Mouse (Mus musculus) liver, postnatal 0 days (tissue): ENCODE measurements around the gene Gm37240. TPM values are rescaled to one million over a fixed set of nuclear protein-coding genes. Genes with fewer than 3 reads are reported as not detected.

Experiments used
- ATAC-seq: fragments of 200-750 bp; cut with Nextera tagmentation; 2 replicates; pipeline ENCODE4 v1.8.0; 2017; ENCODE audit warnings: mild to moderate bottlenecking, moderate library complexity
- DNase-seq: peaks from one replicate; pipeline ENCODE4 v3.0.0-alpha.2; 2016
- H3K27ac ChIP-seq: fragments of 300-500 bp; sonication (generic); 2 replicates; pipeline ENCODE4 v1.5.1; 2014; ENCODE audit warnings: antibody characterized with exemption, moderate library complexity, mild to moderate bottlenecking, low read depth
- H3K27me3 ChIP-seq: fragments of 300-500 bp; sonication (generic); 2 replicates; pipeline ENCODE4 v1.6.1; 2014; ENCODE audit warnings: low read length, control low read depth, mixed read lengths; ENCODE audit not compliant: insufficient read depth
- H3K36me3 ChIP-seq: fragments of 300-500 bp; sonication (generic); replicated peaks from 2 replicates; pipeline ENCODE4 v1.6.1; 2014; ENCODE audit warnings: mild to moderate bottlenecking, control low read depth, low read length, moderate library complexity, mixed read lengths; ENCODE audit not compliant: insufficient read depth
- H3K4me1 ChIP-seq: fragments of 300-500 bp; sonication (generic); 2 replicates; pipeline ENCODE4 v1.6.1; 2014; ENCODE audit warnings: antibody characterized with exemption, mild to moderate bottlenecking, control low read depth; ENCODE audit not compliant: insufficient read depth
- H3K4me2 ChIP-seq: fragments of 300-500 bp; sonication (generic); 2 replicates; pipeline ENCODE4 v1.6.1; 2014; ENCODE audit warnings: low read depth, mild to moderate bottlenecking, low read length, moderate library complexity, mixed read lengths
- H3K4me3 ChIP-seq: fragments of 300-500 bp; sonication (generic); 2 replicates; pipeline ENCODE4 v1.5.1; 2014; ENCODE audit warnings: low read depth, low read length
- H3K9ac ChIP-seq: fragments of 300-500 bp; sonication (generic); replicated peaks from 2 replicates; pipeline ENCODE4 v1.6.1; 2014; ENCODE audit warnings: mild to moderate bottlenecking, moderate library complexity
- H3K9me3 ChIP-seq: fragments of 300-500 bp; sonication (generic); 2 replicates; pipeline ENCODE4 v1.6.1; 2016; ENCODE audit warnings: mild to moderate bottlenecking, control low read depth, low read length, mixed read lengths
- CTCF ChIP-seq: sonication (generic); IDR thresholded peaks from 2 replicates; pipeline ENCODE4 v1.5.1; 2016; ENCODE audit warnings: antibody characterized with exemption, low read depth
- EP300 ChIP-seq: IDR thresholded peaks from 2 replicates; pipeline ENCODE4 v1.6.1; 2016; ENCODE audit warnings: antibody characterized with exemption, low read depth, mild to moderate bottlenecking
- WGBS: fragments of 180-500 bp; shearing (Covaris S2); extraction: QIAGEN DNeasy Blood & Tissue Kit; methylation state at CpG from one replicate; pipeline ENCODE4 v1.1.7; 2014; ENCODE audit not compliant: insufficient replicate concordance; 5-methylcytosine and 5-hydroxymethylcytosine counted together
- polyA plus RNA-seq: library from polyadenylated mRNA; unstranded; fragments of >200 nt; fragmentation: Nextera tagmentation; extraction: Ambion mirVana; gene quantifications from 2 replicates; pipeline ENCODE4 v1.2.1, GENCODE M21; 2015

The Gm37240 gene
- polyA plus RNA-seq, 1 experiment from 2014 or later = 0.72 TPM

- ATAC-seq (no peak), DNase-seq (no peak)
- TF ChIP-seq EP300 (no peak), CTCF (no peak)
- peaks cover 5% of the 10 kb centered on the region for H3K9me3 ChIP-seq
- H3K36me3 ChIP-seq = no peaks in the 10 kb centered on the region
- no peaks in the 10 kb centered on the region for H3K4me1 ChIP-seq
- H3K27ac ChIP-seq = no peak overlapping the region
- H3K9ac ChIP-seq = no peak overlapping the region
- H3K27me3 ChIP-seq = no peaks in the 10 kb centered on the region
- 57% methylated on average over 8 of the region's 8 CpGs for WGBS
- H3K4me3 ChIP-seq = no peak overlapping the region
- H3K4me2 ChIP-seq = no peak overlapping the region
Measured at GRCm38 (mm10) chr3:84709100-84709499, 1178.2 kb downstream of the Gm37240 start.

GRCm38 (mm10) chr3:84708469-84708868 is 1178.8 kb downstream of the Gm37240 start:
- Histone ChIP-seq H3K36me3 (no peaks in the 10 kb centered on the region), H3K4me3 (no peak overlapping the region), H3K4me2 (no peak overlapping the region), H3K4me1 (no peaks in the 10 kb centered on the region; the same call in 1 of the 2 replicates), H3K27me3 (no peaks in the 10 kb centered on the region), H3K9ac (no peak overlapping the region), H3K27ac (no peak overlapping the region), H3K9me3 (peaks cover 5% of the 10 kb centered on the region)
- no peak for DNase-seq
- no peak for TF ChIP-seq EP300
- TF ChIP-seq CTCF = no peak
- WGBS = 81% methylated on average over 10 of the region's 10 CpGs
- no peak for ATAC-seq

- TF ChIP-seq EP300 (no peak), CTCF (no peak)
- Histone ChIP-seq H3K4me3 (no peak overlapping the region), H3K27ac (no peak overlapping the region), H3K9me3 (peaks cover 5% of the 10 kb centered on the region), H3K27me3 (no peaks in the 10 kb centered on the region), H3K4me2 (no peak overlapping the region), H3K36me3 (no peaks in the 10 kb centered on the region), H3K9ac (no peak overlapping the region), H3K4me1 (peaks cover 5% of the 10 kb centered on the region; the same call in 1 of the 2 replicates)
- DNase-seq = no peak
- ATAC-seq = no peak
- WGBS = 60% methylated on average over 9 of the region's 9 CpGs
Measured at GRCm38 (mm10) chr3:84705224-84705623, 1182.1 kb downstream of the Gm37240 start.

- ATAC-seq (peak; percentile 84), DNase-seq (no peak)
- 51% methylated on average over 11 of the region's 11 CpGs for WGBS
- Histone ChIP-seq H3K4me3 (no peak overlapping the region), H3K9me3 (peaks cover 5% of the 10 kb centered on the region), H3K27ac (peak overlapping the region; percentile 42), H3K27me3 (no peaks in the 10 kb centered on the region), H3K36me3 (no peaks in the 10 kb centered on the region), H3K9ac (no peak overlapping the region), H3K4me2 (peak overlapping the region; percentile 57), H3K4me1 (peaks cover 5% of the 10 kb centered on the region; the same call in 1 of the 2 replicates)
- TF ChIP-seq EP300 (peak; percentile 40; the same call in 1 of the 2 replicates), CTCF (no peak)
Measured at GRCm38 (mm10) chr3:84703083-84703810, 1184.1 kb downstream of the Gm37240 start.

- Histone ChIP-seq H3K4me3 (no peak overlapping the region), H3K9ac (no peak overlapping the region), H3K4me2 (no peak overlapping the region), H3K27ac (no peak overlapping the region), H3K27me3 (no peaks in the 10 kb centered on the region), H3K9me3 (peaks cover 2% of the 10 kb centered on the region), H3K4me1 (peaks cover 5% of the 10 kb centered on the region; the same call in 1 of the 2 replicates), H3K36me3 (no peaks in the 10 kb centered on the region)
- TF ChIP-seq CTCF = no peak
- TF ChIP-seq EP300 = no peak
- no peak for DNase-seq
- WGBS = 89% methylated on average over 5 of the region's 5 CpGs
- ATAC-seq = no peak
Measured at GRCm38 (mm10) chr3:84701964-84702363, 1185.4 kb downstream of the Gm37240 start.

GRCm38 (mm10) chr3:84701509-84701908 is 1185.8 kb downstream of the Gm37240 start:
- Histone ChIP-seq H3K36me3 (no peaks in the 10 kb centered on the region), H3K27ac (no peak overlapping the region), H3K27me3 (no peaks in the 10 kb centered on the region), H3K9me3 (no peaks in the 10 kb centered on the region), H3K9ac (no peak overlapping the region), H3K4me2 (no peak overlapping the region), H3K4me3 (no peak overlapping the region), H3K4me1 (peaks cover 5% of the 10 kb centered on the region; the same call in 1 of the 2 replicates)
- 87% methylated on average over 2 of the region's 2 CpGs for WGBS
- TF ChIP-seq CTCF = no peak
- ATAC-seq (no peak), DNase-seq (no peak)
